ENCODE assay signal across 10 mouse cellular contexts in the genomic region with DNA sequence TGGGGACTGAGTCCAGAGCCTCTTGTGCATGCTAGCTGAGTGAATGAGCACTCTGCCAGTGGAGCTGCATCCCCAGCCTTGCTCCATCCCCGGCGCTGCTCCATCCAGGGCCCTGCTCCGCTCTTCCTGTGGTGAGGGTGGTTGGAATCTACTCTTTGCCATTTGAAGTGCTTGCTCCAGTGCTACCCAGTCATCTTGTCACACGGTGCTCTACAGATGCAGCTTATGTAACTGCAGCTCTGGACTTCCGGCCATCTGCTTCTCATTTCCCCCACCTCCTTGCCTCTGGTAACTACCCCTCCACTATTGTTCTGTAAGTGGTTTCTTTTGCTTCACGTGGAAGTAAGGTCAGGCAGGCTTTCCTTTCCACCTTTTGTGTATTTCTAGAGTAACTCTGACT. TPM values are rescaled to one million over a fixed set of nuclear protein-coding genes. Genes with fewer than 3 reads are reported as not detected.
DNase-seq lines count a peak whose midpoint lies in the region; ATAC-seq and TF ChIP-seq lines count a peak whose summit lies in the region.
"Had no signal": no experiment of that assay in that cellular context is flagged by ENCODE, and none has a peak within 500 bp of the region (broad histone marks: within the 10 kb centered on the region; RNA-seq: fewer than 3 reads in every experiment).

No protein-coding gene starts in this region.

- no peaks in the 10 kb centered on the region for H3K9me3 ChIP-seq in midbrain, embryonic 10.5 days (replicated peaks)
- no peaks in the 10 kb centered on the region for H3K9me3 ChIP-seq in midbrain, embryonic 16.5 days (replicated peaks; ENCODE audit: control insufficient read depth, low read length, poor library complexity, severe bottlenecking)
- no peaks in the 10 kb centered on the region for H3K9me3 ChIP-seq in limb, embryonic 12.5 days
- H3K9me3 ChIP-seq: forebrain, embryonic 12.5 days had no signal

- no peak overlapping the region for H3K4me3 ChIP-seq in heart, adult 2 months
- no peak overlapping the region for H3K4me3 ChIP-seq in midbrain, embryonic 10.5 days
- H3K4me3 ChIP-seq in midbrain, embryonic 16.5 days (ENCODE audit: low read depth, low read length): no peak overlapping the region
- no peak overlapping the region for H3K4me3 ChIP-seq in limb, embryonic 12.5 days (replicated peaks)
- H3K4me3 ChIP-seq: forebrain, embryonic 12.5 days had no signal

- TF ChIP-seq CTCF in heart, adult 2 months (IDR thresholded peaks at IDR 0.05): no peak

- H3K4me1 ChIP-seq in heart, adult 2 months (ENCODE audit: control insufficient read depth, insufficient read depth, low read length): no peaks in the 10 kb centered on the region; the same call in 1 of the 2 replicates
- H3K4me1 ChIP-seq in midbrain, embryonic 10.5 days: peaks cover 6% of the 10 kb centered on the region
- peaks cover 6% of the 10 kb centered on the region; the same call in 1 of the 2 replicates for H3K4me1 ChIP-seq in midbrain, embryonic 16.5 days (ENCODE audit: control insufficient read depth, insufficient read depth, low read length)
- H3K4me1 ChIP-seq in limb, embryonic 12.5 days (replicated peaks): peaks cover 14% of the 10 kb centered on the region

- H3K4me2 ChIP-seq in midbrain, embryonic 16.5 days (ENCODE audit: low read length): no peak overlapping the region
- 0 out of 2 replicates have a peak overlapping the region, but pooled peaks have one; percentile 11 for H3K4me2 ChIP-seq in limb, embryonic 12.5 days
- H3K4me2 ChIP-seq: forebrain, embryonic 12.5 days had no signal

- DNase-seq in heart, adult 2 months: peak in 1 of 2 experiments; percentile 23
- no peak for DNase-seq in heart, postnatal 25 days (ENCODE audit: low spot score)
- DNase-seq in midbrain, embryonic 10.5 days (ENCODE audit: low spot score): peak; percentile 11
- peak; percentile 20 for DNase-seq in thymus, postnatal 14 days
- DNase-seq in adrenal gland, adult 18-20 months (ENCODE audit: low spot score in 2 of 2): no peak
- DNase-seq in cerebellum, adult 8-10 months: no peak
- DNase-seq: adrenal gland, adult 2 months had no signal

- H3K27ac ChIP-seq in heart, adult 2 months: no peak overlapping the region
- no peak overlapping the region for H3K27ac ChIP-seq in midbrain, embryonic 10.5 days (replicated peaks)
- no peak overlapping the region for H3K27ac ChIP-seq in midbrain, embryonic 16.5 days (ENCODE audit: low read length)
- peak overlapping the region; percentile 84 for H3K27ac ChIP-seq in limb, embryonic 12.5 days
- H3K27ac ChIP-seq: forebrain, embryonic 12.5 days had no signal

- intact Hi-C loops in heart, adult 2 months (cut with DNase I): no loop called here
- intact Hi-C loops in heart, postnatal 25 days (cut with DNase I): no loop called here

- 0 out of 2 replicates have a peak, but pooled peaks have one; percentile 20 for TF ChIP-seq EP300 in heart, adult 2 months (IDR thresholded peaks at IDR 0.05; ENCODE audit: insufficient read depth, low read depth, low read length)

- no peak for ATAC-seq in midbrain, embryonic 16.5 days
- ATAC-seq in limb, embryonic 12.5 days (ENCODE audit: insufficient number of reproducible peaks, insufficient read depth, low FRiP score, low TSS enrichment, low read depth): peak; percentile 26; the same call in 1 of the 2 replicates

- H3K9ac ChIP-seq in heart, adult 2 months (ENCODE audit: low read depth, low read length): no peak overlapping the region
- H3K9ac ChIP-seq in midbrain, embryonic 16.5 days (ENCODE audit: low read depth, low read length): no peak overlapping the region
- H3K9ac ChIP-seq in limb, embryonic 12.5 days (replicated peaks): no peak overlapping the region
- H3K9ac ChIP-seq: forebrain, embryonic 12.5 days had no signal

- H3K79me2 ChIP-seq in heart, adult 2 months (replicated peaks; ENCODE audit: control insufficient read depth, insufficient read depth, low read length): no peaks in the 10 kb centered on the region

- no peaks in the 10 kb centered on the region for H3K36me3 ChIP-seq in heart, adult 2 months (ENCODE audit: control insufficient read depth, insufficient read depth, low read length)
- H3K36me3 ChIP-seq in midbrain, embryonic 10.5 days: no peaks in the 10 kb centered on the region
- no peaks in the 10 kb centered on the region for H3K36me3 ChIP-seq in midbrain, embryonic 16.5 days (ENCODE audit: control insufficient read depth, insufficient read depth, low read length)
- no peaks in the 10 kb centered on the region for H3K36me3 ChIP-seq in limb, embryonic 12.5 days
- H3K36me3 ChIP-seq: forebrain, embryonic 12.5 days had no signal

- H3K27me3 ChIP-seq in heart, adult 2 months (ENCODE audit: control insufficient read depth, insufficient read depth, low read length): no peaks in the 10 kb centered on the region
- H3K27me3 ChIP-seq in midbrain, embryonic 10.5 days (ENCODE audit: low read depth, poor library complexity, severe bottlenecking): no peaks in the 10 kb centered on the region
- no peaks in the 10 kb centered on the region for H3K27me3 ChIP-seq in midbrain, embryonic 16.5 days (ENCODE audit: control insufficient read depth, insufficient read depth, low read depth, low read length)
- H3K27me3 ChIP-seq in limb, embryonic 12.5 days: no peaks in the 10 kb centered on the region
- H3K27me3 ChIP-seq: forebrain, embryonic 12.5 days had no signal

- 42% methylated on average over 6 of the region's 6 CpGs for WGBS in heart, adult 2 months
- WGBS in midbrain, embryonic 10.5 days: 76% methylated on average over 6 of the region's 6 CpGs
- WGBS in midbrain, embryonic 16.5 days: 75% methylated on average over 6 of the region's 6 CpGs
- 25% methylated on average over 6 of the region's 6 CpGs for WGBS in limb, embryonic 12.5 days

- no peak for TF ChIP-seq POLR2A in heart, adult 2 months (IDR thresholded peaks at IDR 0.05; ENCODE audit: insufficient read depth, low read depth, low read length)

RNA-seq across cellular contexts. Expression of a gene that starts 3.7 kb away (rescaled TPM):
- total RNA-seq in heart, adult 2 months (2021): not detected
- 0.23 and 0.41 TPM in 2 replicates for polyA plus RNA-seq in heart, adult 2 months (2012; rRNA removed)
- total RNA-seq in heart, postnatal 25 days (2021): not detected
- 0.15 TPM in 1 of 2 replicates, not detected in the other for polyA plus RNA-seq in midbrain, embryonic 10.5 days (2016; fragmentation: Nextera tagmentation; extraction: Ambion mirVana)
- polyA plus RNA-seq in midbrain, embryonic 16.5 days (2015; fragmentation: Nextera tagmentation; extraction: Ambion mirVana): not detected in 2 replicates
- 0.27 TPM in 1 of 2 replicates, not detected in the other for polyA plus RNA-seq in limb, embryonic 12.5 days (2016; fragmentation: Nextera tagmentation; extraction: Ambion mirVana)
- total RNA-seq in adrenal gland, adult 18-20 months (2021): not detected
- total RNA-seq: adrenal gland, adult 2 months had no signal
- polyA plus RNA-seq: adrenal gland, adult 2 months; forebrain, embryonic 12.5 days had no signal

RNA-seq across cellular contexts. Expression of a gene that starts 5.4 kb away (rescaled TPM):
- total RNA-seq in heart, adult 2 months (2021): 1 to 10 TPM; 8.9 to 9.9 TPM
- polyA plus RNA-seq in heart, adult 2 months (2012; rRNA removed): 2.6 and 4.6 TPM in 2 replicates
- 10 to 100 TPM in 1 of 2 experiments, 1 to 10 TPM in 1; 9.6 to 12.4 TPM for total RNA-seq in heart, postnatal 25 days (2021)
- polyA plus RNA-seq in midbrain, embryonic 10.5 days (2016; fragmentation: Nextera tagmentation; extraction: Ambion mirVana): 9.7 and 12.9 TPM in 2 replicates
- 16.8 and 19.3 TPM in 2 replicates for polyA plus RNA-seq in midbrain, embryonic 16.5 days (2015; fragmentation: Nextera tagmentation; extraction: Ambion mirVana)
- 16.1 and 17.4 TPM in 2 replicates for polyA plus RNA-seq in limb, embryonic 12.5 days (2016; fragmentation: Nextera tagmentation; extraction: Ambion mirVana)
- 10 to 100 TPM; 13.6 to 15.4 TPM for total RNA-seq in adrenal gland, adult 18-20 months (2021)

Comparison
In these comparisons a context has a peak if more than half of its experiments do, and no peak if none do; other contexts are left out.
1. DNase-seq: peak in midbrain, embryonic 10.5 days (single experiment) and thymus, postnatal 14 days (single experiment); none in heart, postnatal 25 days (single experiment), adrenal gland, adult 18-20 months (0 of 2) and cerebellum, adult 8-10 months (single experiment).